Mouse (Mus musculus) intestine, postnatal 0 days (tissue): ENCODE data around the gene Srf. TPM values are rescaled to one million over a fixed set of nuclear protein-coding genes. Genes with fewer than 3 reads are reported as not detected.
A peak's percentile ranks its signal among the peaks of the same experiment; 100 is the strongest.

Experiments
- ATAC-seq: fragments of 200-750 bp; cut with Nextera tagmentation; 2 replicates; pipeline ENCODE4 v1.8.0; 2017; ENCODE audit warnings: mild to moderate bottlenecking, moderate TSS enrichment, moderate library complexity
- H3K27ac ChIP-seq: fragments of 300-500 bp; sonication (generic); 2 replicates; pipeline ENCODE4 v1.5.1; 2014; ENCODE audit warnings: mild to moderate bottlenecking, low read depth, low read length, moderate library complexity
- H3K27me3 ChIP-seq: fragments of 300-500 bp; sonication (generic); replicated peaks from 2 replicates; pipeline ENCODE4 v1.6.1; 2014; ENCODE audit warnings: low read length, mixed read lengths; ENCODE audit not compliant: control insufficient read depth, insufficient read depth
- H3K36me3 ChIP-seq: fragments of 300-500 bp; sonication (generic); 2 replicates; pipeline ENCODE4 v1.6.1; 2014; ENCODE audit warnings: mild to moderate bottlenecking, moderate library complexity; ENCODE audit not compliant: control insufficient read depth, insufficient read depth
- H3K4me1 ChIP-seq: fragments of 300-500 bp; sonication (generic); replicated peaks from 2 replicates; pipeline ENCODE4 v1.6.1; 2014; ENCODE audit warnings: antibody characterized with exemption, low read length, mixed read lengths; ENCODE audit not compliant: control insufficient read depth, insufficient read depth
- H3K4me2 ChIP-seq: fragments of 300-500 bp; sonication (generic); replicated peaks from 2 replicates; pipeline ENCODE4 v1.6.1; 2014; ENCODE audit warnings: low read depth, mild to moderate bottlenecking, moderate library complexity
- H3K4me3 ChIP-seq: fragments of 300-500 bp; sonication (generic); 2 replicates; pipeline ENCODE4 v1.5.1; 2014; ENCODE audit warnings: low read depth, low read length
- H3K9ac ChIP-seq: fragments of 300-500 bp; sonication (generic); 2 replicates; pipeline ENCODE4 v1.6.1; 2014; ENCODE audit warnings: mild to moderate bottlenecking, low read depth, low read length
- H3K9me3 ChIP-seq: fragments of 300-500 bp; sonication (generic); 2 replicates; pipeline ENCODE4 v1.6.1; 2016; ENCODE audit warnings: mixed run types; ENCODE audit not compliant: control insufficient read depth
- CTCF ChIP-seq: sonication (generic); IDR thresholded peaks from 2 replicates; pipeline ENCODE4 v1.5.1; 2016; ENCODE audit warnings: low read depth, mild to moderate bottlenecking, control low read depth, antibody characterized with exemption, moderate library complexity
- WGBS: fragments of 180-500 bp; shearing (Covaris S2); extraction: QIAGEN DNeasy Blood & Tissue Kit; methylation state at CpG from one replicate; pipeline ENCODE4 v1.1.7; 2014; 5-methylcytosine and 5-hydroxymethylcytosine counted together
- polyA plus RNA-seq: library from polyadenylated mRNA; unstranded; fragments of >200 nt; fragmentation: Nextera tagmentation; extraction: Ambion mirVana; gene quantifications from 2 replicates; pipeline ENCODE4 v1.2.1, GENCODE M21; 2015

Gene Srf
- polyA plus RNA-seq, 1 experiment from 2014 or later = 5.1 TPM

- Histone ChIP-seq H3K4me3 (no peak overlapping the region), H3K27me3 (no peaks in the 10 kb centered on the region), H3K9me3 (no peaks in the 10 kb centered on the region), H3K9ac (no peak overlapping the region), H3K4me1 (peaks cover 4% of the 10 kb centered on the region; the same call in 1 of the 2 replicates), H3K27ac (no peak overlapping the region), H3K36me3 (peaks cover 37% of the 10 kb centered on the region), H3K4me2 (no peak overlapping the region)
- no peak for ATAC-seq
- TF ChIP-seq CTCF = no peak
- WGBS = 94% methylated on average over 6 of the region's 6 CpGs
Observed at GRCm38 (mm10) chr17:46551369-46551768, 4.6 kb downstream of the Srf start.

GRCm38 (mm10) chr17:46550904-46551303 lies 5.1 kb downstream of the Srf start:
- WGBS = 91% methylated on average over 7 of the region's 7 CpGs
- peaks cover 4% of the 10 kb centered on the region; the same call in 1 of the 2 replicates for H3K4me1 ChIP-seq
- H3K4me3 ChIP-seq = no peak overlapping the region
- H3K9ac ChIP-seq = no peak overlapping the region
- no peak for ATAC-seq
- H3K4me2 ChIP-seq = no peak overlapping the region
- no peaks in the 10 kb centered on the region for H3K27me3 ChIP-seq
- TF ChIP-seq CTCF = no peak
- H3K9me3 ChIP-seq = no peaks in the 10 kb centered on the region
- H3K27ac ChIP-seq = no peak overlapping the region
- peaks cover 37% of the 10 kb centered on the region for H3K36me3 ChIP-seq

- Histone ChIP-seq H3K4me3 (no peak overlapping the region), H3K4me2 (no peak overlapping the region), H3K36me3 (peaks cover 37% of the 10 kb centered on the region), H3K9ac (no peak overlapping the region), H3K4me1 (peaks cover 4% of the 10 kb centered on the region; the same call in 1 of the 2 replicates), H3K9me3 (no peaks in the 10 kb centered on the region), H3K27ac (no peak overlapping the region), H3K27me3 (no peaks in the 10 kb centered on the region)
- ATAC-seq = no peak
- 91% methylated on average over 9 of the region's 9 CpGs for WGBS
- TF ChIP-seq CTCF = no peak
Observed at GRCm38 (mm10) chr17:46549642-46550041, 6.3 kb downstream of the Srf start.

GRCm38 (mm10) chr17:46549193-46549592 lies 6.8 kb downstream of the Srf start:
- H3K4me3 ChIP-seq = no peak overlapping the region
- no peaks in the 10 kb centered on the region for H3K27me3 ChIP-seq
- no peaks in the 10 kb centered on the region for H3K9me3 ChIP-seq
- no peak overlapping the region for H3K4me2 ChIP-seq
- peak; percentile 79 for TF ChIP-seq CTCF
- peaks cover 4% of the 10 kb centered on the region; the same call in 1 of the 2 replicates for H3K4me1 ChIP-seq
- no peak overlapping the region for H3K9ac ChIP-seq
- H3K27ac ChIP-seq = no peak overlapping the region
- WGBS = 23% methylated on average over 8 of the region's 8 CpGs
- ATAC-seq = peak; percentile 32; the same call in 1 of the 2 replicates
- H3K36me3 ChIP-seq = peaks cover 37% of the 10 kb centered on the region

- Histone ChIP-seq H3K9ac (no peak overlapping the region), H3K4me2 (no peak overlapping the region), H3K9me3 (no peaks in the 10 kb centered on the region), H3K27me3 (no peaks in the 10 kb centered on the region), H3K27ac (no peak overlapping the region), H3K36me3 (peaks cover 37% of the 10 kb centered on the region), H3K4me3 (no peak overlapping the region), H3K4me1 (peaks cover 4% of the 10 kb centered on the region; the same call in 1 of the 2 replicates)
- TF ChIP-seq CTCF = no peak
- WGBS = 70% methylated on average over 11 of the region's 11 CpGs
- no peak for ATAC-seq
Observed at GRCm38 (mm10) chr17:46548741-46549140, 7.2 kb downstream of the Srf start.

- H3K4me1 ChIP-seq = no peaks in the 10 kb centered on the region; the same call in 1 of the 2 replicates
- no peaks in the 10 kb centered on the region for H3K27me3 ChIP-seq
- H3K4me3 ChIP-seq = no peak overlapping the region
- no peak overlapping the region for H3K27ac ChIP-seq
- no peak for TF ChIP-seq CTCF
- no peak for ATAC-seq
- WGBS = 55% methylated on average over 3 of the region's 3 CpGs
- H3K36me3 ChIP-seq = peaks cover 37% of the 10 kb centered on the region
- H3K4me2 ChIP-seq = no peak overlapping the region
- H3K9ac ChIP-seq = no peak overlapping the region
- no peaks in the 10 kb centered on the region for H3K9me3 ChIP-seq
Observed at GRCm38 (mm10) chr17:46547923-46548322, 8.1 kb downstream of the Srf start.

GRCm38 (mm10) chr17:46546995-46547394 lies 9.0 kb downstream of the Srf start:
- Histone ChIP-seq H3K36me3 (peaks cover 36% of the 10 kb centered on the region), H3K27me3 (no peaks in the 10 kb centered on the region), H3K4me2 (no peak overlapping the region), H3K4me3 (no peak overlapping the region), H3K9ac (no peak overlapping the region), H3K27ac (no peak overlapping the region), H3K4me1 (no peaks in the 10 kb centered on the region; the same call in 1 of the 2 replicates), H3K9me3 (no peaks in the 10 kb centered on the region)
- TF ChIP-seq CTCF = no peak
- 43% methylated on average over 8 of the region's 8 CpGs for whole genome bisulfite sequencing
- no peak for ATAC-seq
